Mouse (Mus musculus): ENCODE data around the gene Ugt8a.

Gene Ugt8a

DNA sequence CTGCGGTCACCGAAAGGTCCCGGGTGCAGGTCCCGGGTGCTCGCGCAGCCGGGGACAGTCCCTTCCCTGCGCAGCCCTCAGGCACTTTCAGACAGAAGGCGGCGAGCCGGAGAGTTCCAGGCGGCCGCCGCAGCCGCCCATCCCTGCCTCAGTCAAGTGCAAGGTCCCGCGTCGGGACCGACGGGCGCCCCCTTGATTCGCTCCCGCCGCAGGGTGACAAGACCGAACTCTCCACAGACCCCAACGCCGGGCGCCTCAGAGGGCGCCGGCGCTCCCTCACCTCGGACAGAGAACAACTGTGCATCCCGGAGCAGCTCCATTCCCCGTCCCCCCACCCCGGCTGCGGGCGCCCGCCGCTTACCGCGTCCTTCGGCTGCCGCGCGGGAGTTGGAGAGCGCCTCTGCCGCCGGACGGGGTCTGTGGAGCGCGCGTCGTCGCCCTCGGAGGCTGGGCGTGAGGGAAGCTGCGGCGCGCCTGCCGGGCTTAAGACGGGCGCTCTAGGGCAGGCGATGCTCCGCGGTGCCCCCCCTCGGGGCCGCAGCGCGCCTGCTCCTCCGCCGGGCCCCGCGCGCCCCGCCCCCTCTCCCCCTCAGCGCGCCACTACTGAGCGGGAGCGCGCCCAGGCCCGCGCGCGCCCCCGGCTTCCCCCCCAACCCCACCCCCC, at the start of gene Ugt8a:
TSS of gene Ugt8a (minus strand) at position 528 of the 664 bp plus-strand sequence.
- no peak for DNase-seq (ENCODE audit: low read depth in 2 of 2, low spot score in 2 of 2)

- DNase-seq (ENCODE audit: low read depth in 2 of 2, low spot score in 2 of 2): no peak
Measured at GRCm38 (mm10) chr3:125986639-125987038, 48.2 kb upstream of the Ugt8a start.

- DNase-seq (ENCODE audit: low read depth in 2 of 2, low spot score in 2 of 2): no peak
Measured at GRCm38 (mm10) chr3:125983707-125984420, 45.4 kb upstream of the Ugt8a start.

DNA sequence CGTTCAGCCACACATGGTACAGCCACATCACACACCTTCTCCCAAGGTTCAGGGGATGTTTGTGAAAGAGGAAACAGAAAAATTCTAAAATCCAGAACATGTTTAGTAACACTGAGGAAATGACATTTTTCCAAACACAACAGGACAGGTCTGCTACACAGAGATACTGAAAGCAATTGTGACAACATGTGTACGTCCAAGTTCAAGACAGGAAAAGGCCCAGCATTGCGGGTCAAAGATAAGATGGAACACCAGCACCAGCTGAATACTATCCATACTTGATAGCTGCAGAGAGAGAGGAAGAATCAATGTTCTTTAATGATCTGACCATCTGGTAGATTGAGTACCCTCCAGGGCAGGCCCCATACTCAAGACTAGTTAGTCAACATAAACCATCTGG, 41.1 kb upstream of the Ugt8a start:
- DNase-seq (ENCODE audit: low read depth in 2 of 2, low spot score in 2 of 2): no peak

- DNase-seq (ENCODE audit: low read depth in 2 of 2, low spot score in 2 of 2): no peak
Measured at GRCm38 (mm10) chr3:125975899-125976298, 37.5 kb upstream of the Ugt8a start.

- DNase-seq (ENCODE audit: low read depth in 2 of 2, low spot score in 2 of 2): no peak
Measured at GRCm38 (mm10) chr3:125969458-125969857, 31.0 kb upstream of the Ugt8a start.

GRCm38 (mm10) chr3:125956196-125956885, 17.9 kb upstream of the Ugt8a start:
- DNase-seq (ENCODE audit: low read depth in 2 of 2, low spot score in 2 of 2): no peak

- no peak for DNase-seq (ENCODE audit: low read depth in 2 of 2, low spot score in 2 of 2)
Measured at GRCm38 (mm10) chr3:125954881-125955280, 16.5 kb upstream of the Ugt8a start.

- DNase-seq (ENCODE audit: low read depth in 2 of 2, low spot score in 2 of 2): no peak
Measured at GRCm38 (mm10) chr3:125940811-125941210, 2.4 kb upstream of the Ugt8a start.

DNA sequence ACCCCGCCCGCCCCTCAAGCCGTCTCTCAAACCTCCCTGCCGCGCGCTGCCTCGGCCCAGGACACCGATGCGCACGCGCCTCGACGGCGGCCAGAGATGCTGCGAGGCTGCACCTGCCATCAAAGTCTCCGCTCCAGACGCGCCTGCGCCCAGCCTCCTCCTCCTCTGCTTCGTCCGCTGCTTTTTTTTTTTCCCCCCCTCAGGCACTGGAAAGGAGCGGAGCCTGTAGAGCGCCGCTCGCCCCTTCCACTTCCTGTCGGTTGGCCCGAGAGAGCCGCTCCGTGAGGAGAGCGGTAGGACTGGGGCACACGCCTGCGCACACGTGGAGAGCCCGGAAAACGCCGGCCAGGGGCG, 314 bp upstream of the Ugt8a start:
- DNase-seq (ENCODE audit: low read depth in 2 of 2, low spot score in 2 of 2): no peak

DNA sequence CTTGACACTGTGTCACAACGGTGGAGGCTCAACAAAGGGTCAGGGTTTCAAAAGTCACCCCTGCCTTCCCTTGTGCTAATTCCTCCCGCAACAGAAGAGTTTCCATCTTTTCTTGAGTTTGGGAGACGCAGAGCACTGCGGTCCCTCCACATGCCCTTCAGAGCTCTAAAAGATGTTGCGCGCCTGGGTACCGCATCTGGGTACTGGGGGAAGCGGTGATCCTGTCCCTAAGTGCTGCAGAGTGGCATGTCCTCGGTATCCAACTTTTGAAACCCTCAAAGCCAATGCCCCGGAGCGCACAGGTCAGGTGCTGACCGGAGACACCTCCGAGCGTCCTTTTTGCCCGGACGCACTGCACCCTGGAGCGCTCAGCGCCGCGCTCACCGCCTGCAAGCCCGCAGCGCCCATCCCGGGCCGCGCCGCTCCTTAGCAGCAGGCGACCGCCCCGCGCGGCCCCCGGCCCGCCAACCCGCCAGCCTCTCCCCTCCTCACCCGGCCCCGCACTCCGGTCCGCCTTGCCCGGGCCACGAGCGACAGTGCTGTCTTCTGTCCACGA, 805 bp downstream of the Ugt8a start:
- DNase-seq (ENCODE audit: low read depth in 2 of 2, low spot score in 2 of 2): no peak

DNA sequence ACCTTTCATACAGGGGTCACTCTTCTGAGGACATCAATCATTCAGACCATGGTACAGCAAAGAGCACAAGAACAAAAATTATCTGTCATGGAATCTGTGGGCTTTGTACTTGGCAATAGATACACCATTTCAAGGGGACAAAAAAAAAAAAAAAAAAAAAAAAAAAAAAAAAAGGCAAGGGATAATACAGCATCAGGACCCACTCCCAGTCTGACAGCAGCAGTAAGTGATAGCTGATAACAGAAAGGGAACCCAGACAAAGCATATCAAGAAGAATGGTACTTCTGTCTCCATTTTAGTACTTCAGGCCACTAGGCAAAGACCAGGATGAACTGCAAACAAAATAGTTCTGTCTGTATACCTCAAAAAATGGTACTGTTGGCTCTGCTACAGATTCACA, 2.6 kb downstream of the Ugt8a start:
- DNase-seq (ENCODE audit: low read depth in 2 of 2, low spot score in 2 of 2): no peak

GRCm38 (mm10) chr3:125932594-125933237, 5.7 kb downstream of the Ugt8a start:
- DNase-seq (ENCODE audit: low read depth in 2 of 2, low spot score in 2 of 2): no peak

DNA sequence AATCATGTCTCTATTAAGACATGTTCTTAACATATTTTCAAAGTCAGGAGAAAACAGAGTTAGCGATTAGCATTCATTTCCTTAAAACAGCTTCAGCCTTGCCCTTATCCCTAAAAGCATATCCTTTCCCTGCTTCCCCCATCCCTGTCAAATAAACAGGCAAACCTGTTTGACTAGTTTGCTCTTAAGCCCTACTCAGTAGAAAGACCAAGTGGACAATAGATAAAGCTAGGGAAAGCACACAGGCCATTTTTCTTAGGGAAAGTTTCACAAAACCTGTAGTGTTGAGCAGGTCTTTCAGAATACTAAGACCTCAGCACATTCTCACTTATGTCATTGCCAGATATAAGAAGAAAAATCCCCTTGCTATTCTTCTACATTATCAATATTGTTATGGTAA, 7.4 kb downstream of the Ugt8a start:
- DNase-seq (ENCODE audit: low read depth in 2 of 2, low spot score in 2 of 2): no peak

DNA sequence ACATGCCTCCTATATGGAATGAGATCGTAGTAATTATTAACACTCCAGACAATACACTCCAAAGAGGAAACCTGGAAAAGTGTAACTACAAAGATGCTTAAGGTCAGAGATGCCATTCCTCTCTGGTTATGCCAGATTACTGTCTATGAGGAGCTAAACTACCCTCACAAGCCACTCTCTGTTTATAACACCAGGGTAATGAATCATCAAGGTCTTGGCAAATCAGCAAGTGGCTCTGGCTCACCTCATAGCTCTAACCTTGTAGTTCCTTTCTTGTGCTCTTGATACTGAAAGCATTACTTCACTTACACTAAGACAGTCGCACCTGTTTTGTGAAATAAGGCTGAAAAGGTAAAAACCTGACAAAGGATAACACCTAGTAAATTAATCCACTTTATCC, 17.5 kb downstream of the Ugt8a start:
- DNase-seq (ENCODE audit: low read depth in 2 of 2, low spot score in 2 of 2): no peak

- no peak for DNase-seq (ENCODE audit: low read depth in 2 of 2, low spot score in 2 of 2)
Measured at GRCm38 (mm10) chr3:125898976-125899375, 39.4 kb downstream of the Ugt8a start.

- DNase-seq (ENCODE audit: low read depth in 2 of 2, low spot score in 2 of 2): no peak
Measured at GRCm38 (mm10) chr3:125887109-125887508, 51.3 kb downstream of the Ugt8a start.

DNA sequence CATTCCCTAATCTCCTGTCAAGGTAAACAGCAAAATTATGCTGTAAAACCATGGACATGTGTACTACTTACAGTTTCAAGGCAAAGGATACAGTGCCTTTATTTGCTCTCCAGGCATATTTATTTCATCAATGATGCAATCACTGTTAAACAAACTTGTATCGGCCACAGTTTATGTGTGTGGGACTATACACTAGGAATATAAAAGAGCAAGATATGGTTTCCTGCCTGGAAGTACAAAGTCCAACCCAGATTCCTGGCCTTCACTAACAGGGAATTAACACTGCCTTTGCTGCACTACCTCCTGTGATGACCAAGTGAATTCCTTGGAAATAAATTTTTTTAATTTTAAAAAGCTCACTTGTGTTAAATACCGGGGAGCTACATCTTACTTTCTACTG, 53.5 kb downstream of the Ugt8a start:
- no peak for DNase-seq (ENCODE audit: low read depth in 2 of 2, low spot score in 2 of 2)

GRCm38 (mm10) chr3:125884423-125884822, 54.0 kb downstream of the Ugt8a start:
- DNase-seq (ENCODE audit: low read depth in 2 of 2, low spot score in 2 of 2): no peak

DNA sequence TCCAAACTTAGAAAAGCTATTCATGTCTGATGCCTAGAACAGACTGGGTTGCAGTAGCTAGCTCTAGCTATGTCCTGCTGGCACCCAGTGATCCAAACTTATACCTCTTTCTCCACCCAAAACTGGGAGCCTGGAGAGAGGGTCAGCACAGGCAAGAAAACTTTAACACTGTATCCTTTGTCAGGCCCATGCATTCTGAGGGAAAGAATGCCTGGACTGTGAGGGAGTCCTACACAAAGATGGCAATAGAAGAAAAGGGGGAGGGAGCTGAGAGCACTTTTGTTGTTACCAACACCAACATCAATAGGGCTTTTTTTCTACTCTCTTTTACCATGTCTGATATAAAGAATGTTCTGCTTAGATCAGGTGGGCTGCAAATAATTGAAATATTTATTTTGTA, 55.4 kb downstream of the Ugt8a start:
- no peak for DNase-seq (ENCODE audit: low read depth in 2 of 2, low spot score in 2 of 2)

GRCm38 (mm10) chr3:125881835-125882234, 56.6 kb downstream of the Ugt8a start:
- no peak for DNase-seq (ENCODE audit: low read depth in 2 of 2, low spot score in 2 of 2)

DNA sequence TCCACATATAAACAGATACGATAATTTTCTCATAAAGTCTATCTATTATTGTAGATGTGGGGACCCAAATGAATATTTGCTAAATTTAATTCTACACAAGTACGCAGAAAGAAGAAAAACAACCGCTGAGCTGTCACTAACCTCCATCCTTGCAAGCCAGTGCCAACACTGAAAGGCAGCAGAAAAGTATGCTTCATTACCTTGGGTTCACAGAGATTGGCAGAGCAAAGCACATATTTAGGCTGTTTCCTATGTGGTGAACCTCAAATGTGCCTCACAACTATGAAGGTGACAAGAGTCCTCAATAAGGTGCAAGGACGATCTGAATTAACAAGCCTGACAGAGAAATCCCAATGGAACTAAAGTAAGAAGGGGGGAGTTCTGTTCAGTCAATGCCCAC, 64.0 kb downstream of the Ugt8a start:
- DNase-seq (ENCODE audit: low read depth in 2 of 2, low spot score in 2 of 2): no peak
